Mouse (Mus musculus) kidney, adult 11 months (tissue): ENCODE results near the gene Retreg2.
A peak's percentile ranks its signal among the peaks of the same experiment; 100 is the strongest.

Source experiments
- DNase-seq: peaks from one replicate; pipeline ENCODE4 v3.0.0; 2022

Gene Retreg2

GRCm38 (mm10) chr1:75142301-75143261, at the start of gene Retreg2, which contains the start of gene Cnppd1:
TSS of gene Retreg2 (plus strand) at chr1:75142778.
TSS of gene Cnppd1 (minus strand) at chr1:75142711.
- DNase-seq: peak; percentile 96

GRCm38 (mm10) chr1:75122211-75122610, 20.4 kb upstream of the Retreg2 start:
- DNase-seq: no peak

- DNase-seq: peak; percentile 95
Observed at GRCm38 (mm10) chr1:75124346-75125321, 17.9 kb upstream of the Retreg2 start, which contains the start of gene Nhej1. TSS of gene Nhej1 (minus strand) at chr1:75125200.

- no peak for DNase-seq
Observed at GRCm38 (mm10) chr1:75125418-75125817, 17.2 kb upstream of the Retreg2 start.

GRCm38 (mm10) chr1:75128641-75129040, 13.9 kb upstream of the Retreg2 start:
- no peak for DNase-seq

- peak; percentile 81 for DNase-seq
Observed at GRCm38 (mm10) chr1:75133421-75134207, 9.0 kb upstream of the Retreg2 start, which contains the start of gene Slc23a3. TSS of gene Slc23a3 (minus strand) at chr1:75133890.

- DNase-seq: no peak
Observed at GRCm38 (mm10) chr1:75136293-75136692, 6.3 kb upstream of the Retreg2 start.

GRCm38 (mm10) chr1:75136730-75137129, 5.8 kb upstream of the Retreg2 start:
- no peak for DNase-seq

GRCm38 (mm10) chr1:75138448-75138847, 4.1 kb upstream of the Retreg2 start:
- DNase-seq: no peak

- DNase-seq: peak; percentile 60
Observed at GRCm38 (mm10) chr1:75140601-75141190, 1.9 kb upstream of the Retreg2 start.

GRCm38 (mm10) chr1:75141486-75142190, 940 bp upstream of the Retreg2 start:
- DNase-seq: peak; percentile 66

GRCm38 (mm10) chr1:75145589-75145988, 3.0 kb downstream of the Retreg2 start:
- no peak for DNase-seq

- peak; percentile 68 for DNase-seq
Observed at GRCm38 (mm10) chr1:75147411-75148135, 5.0 kb downstream of the Retreg2 start.

- no peak for DNase-seq
Observed at GRCm38 (mm10) chr1:75148727-75149126, 6.1 kb downstream of the Retreg2 start.

- no peak for DNase-seq
Observed at GRCm38 (mm10) chr1:75155837-75156236, 13.3 kb downstream of the Retreg2 start.

- DNase-seq: no peak
Observed at GRCm38 (mm10) chr1:75158990-75159389, 16.4 kb downstream of the Retreg2 start.

- DNase-seq: no peak
Observed at GRCm38 (mm10) chr1:75159540-75160255, 17.1 kb downstream of the Retreg2 start.

- DNase-seq: no peak
Observed at GRCm38 (mm10) chr1:75160256-75160617, 17.7 kb downstream of the Retreg2 start.

GRCm38 (mm10) chr1:75168093-75168471, 25.5 kb downstream of the Retreg2 start:
- no peak for DNase-seq
